Mouse (Mus musculus) central nervous system, embryonic 11.5 days (tissue): ENCODE results near the gene Pitpnm2. TPM values are rescaled to one million over a fixed set of nuclear protein-coding genes. Genes with fewer than 3 reads are reported as not detected.

Experiments used
- polyA plus RNA-seq: library from polyadenylated mRNA; depleted of rRNA; stranded (reverse); fragments of >200 nt; gene quantifications from 2 replicates; pipeline ENCODE4 v1.2.3, GENCODE M21; 2012; rRNA removed

Gene Pitpnm2
- 14.2 and 24.1 TPM in 2 replicates for polyA plus RNA-seq

DNA sequence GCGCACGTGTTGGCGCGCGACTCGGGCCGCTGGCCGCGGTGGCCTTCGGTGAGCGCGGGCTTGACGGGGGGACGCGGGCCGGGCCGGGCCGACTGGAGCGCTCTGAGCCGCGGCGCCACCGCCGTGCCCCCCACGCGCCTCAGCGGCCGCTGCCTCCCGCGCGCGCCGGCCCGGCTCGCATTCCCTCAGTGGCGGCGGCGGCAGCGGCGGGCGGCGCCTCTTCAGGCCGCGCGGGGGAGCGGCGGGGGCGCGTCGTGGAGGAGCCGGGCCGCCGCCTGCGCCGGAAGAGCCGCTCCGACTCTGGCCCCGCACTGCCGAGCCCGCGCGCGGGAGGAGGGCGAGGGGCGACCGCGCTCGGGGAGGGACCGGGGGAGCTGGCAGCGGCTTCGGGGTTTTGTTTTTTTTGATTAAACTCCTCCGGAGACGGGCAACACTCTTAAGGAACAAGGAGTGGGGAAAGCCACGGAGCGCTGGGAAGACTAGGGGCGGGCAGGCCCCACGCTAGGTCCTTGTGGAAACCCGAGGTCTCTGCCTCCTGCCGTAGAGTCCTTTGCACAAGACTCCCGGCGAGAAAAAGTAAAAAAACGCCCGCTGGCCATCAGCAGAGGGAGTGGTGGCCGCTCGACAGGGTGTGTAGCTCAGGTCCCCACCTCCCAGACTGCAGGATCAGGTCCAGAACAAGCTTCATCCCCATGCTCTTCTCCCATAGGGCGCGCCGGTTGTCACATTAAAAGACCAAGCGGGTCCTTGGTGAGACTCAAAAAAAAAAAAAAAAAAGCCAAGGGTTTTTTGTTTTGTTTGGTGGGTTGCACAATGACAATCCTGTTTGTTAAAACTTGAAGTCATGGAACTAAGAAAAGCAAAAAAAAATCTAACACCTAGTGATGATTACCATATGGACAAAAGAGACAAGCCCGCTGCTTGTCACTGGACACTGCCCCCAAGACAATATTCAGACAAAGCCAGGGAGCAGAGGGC lies at the start of gene Pitpnm2:
Pitpnm2 (minus strand) TSS at position 147 of the 978 bp plus-strand sequence.

DNA sequence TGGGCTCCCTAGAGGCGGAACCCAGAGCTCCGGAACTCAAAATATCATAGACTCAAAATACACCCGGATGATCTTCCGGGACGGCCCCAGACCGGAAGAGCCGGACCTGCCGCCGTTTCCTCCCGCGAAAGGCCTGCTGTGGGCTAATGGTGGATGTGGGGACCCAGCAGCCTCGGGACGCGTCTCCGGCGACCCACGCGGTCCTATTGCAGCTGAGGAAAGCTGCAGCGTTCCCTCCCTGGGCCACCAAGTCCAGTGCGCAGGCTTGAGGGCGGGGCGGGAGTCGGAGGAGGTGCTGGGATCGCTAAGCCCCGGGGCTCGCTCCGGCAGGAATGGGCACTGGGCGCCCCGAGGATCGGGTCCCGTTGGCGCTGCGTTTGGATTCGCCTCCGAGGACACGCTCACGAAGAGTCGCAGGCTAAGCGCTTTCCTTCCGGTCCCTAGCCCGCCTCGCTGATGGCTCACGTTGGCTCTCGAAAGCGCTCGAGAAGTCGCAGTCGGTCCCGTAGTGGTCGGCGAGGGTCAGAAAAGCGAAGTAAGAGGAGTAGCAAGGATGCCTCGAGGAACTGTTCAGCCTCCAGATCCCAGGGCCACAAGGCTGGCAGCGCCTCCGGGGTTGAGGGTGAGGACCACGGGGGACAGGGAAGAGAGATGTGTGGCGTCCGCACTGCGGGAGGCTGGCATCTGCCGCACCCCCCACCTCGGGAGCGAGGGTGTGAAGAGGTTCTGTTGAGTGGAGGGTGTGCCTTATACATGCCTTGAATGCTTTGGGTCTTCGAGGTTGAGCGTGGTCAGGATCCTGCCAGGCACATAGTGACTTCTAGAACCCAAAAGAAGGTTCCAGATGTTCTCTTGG lies 133.3 kb downstream of the Pitpnm2 start, which contains the start of gene Arl6ip4:
Arl6ip4 (plus strand) TSS at position 100 of the 856 bp plus-strand sequence.

DNA sequence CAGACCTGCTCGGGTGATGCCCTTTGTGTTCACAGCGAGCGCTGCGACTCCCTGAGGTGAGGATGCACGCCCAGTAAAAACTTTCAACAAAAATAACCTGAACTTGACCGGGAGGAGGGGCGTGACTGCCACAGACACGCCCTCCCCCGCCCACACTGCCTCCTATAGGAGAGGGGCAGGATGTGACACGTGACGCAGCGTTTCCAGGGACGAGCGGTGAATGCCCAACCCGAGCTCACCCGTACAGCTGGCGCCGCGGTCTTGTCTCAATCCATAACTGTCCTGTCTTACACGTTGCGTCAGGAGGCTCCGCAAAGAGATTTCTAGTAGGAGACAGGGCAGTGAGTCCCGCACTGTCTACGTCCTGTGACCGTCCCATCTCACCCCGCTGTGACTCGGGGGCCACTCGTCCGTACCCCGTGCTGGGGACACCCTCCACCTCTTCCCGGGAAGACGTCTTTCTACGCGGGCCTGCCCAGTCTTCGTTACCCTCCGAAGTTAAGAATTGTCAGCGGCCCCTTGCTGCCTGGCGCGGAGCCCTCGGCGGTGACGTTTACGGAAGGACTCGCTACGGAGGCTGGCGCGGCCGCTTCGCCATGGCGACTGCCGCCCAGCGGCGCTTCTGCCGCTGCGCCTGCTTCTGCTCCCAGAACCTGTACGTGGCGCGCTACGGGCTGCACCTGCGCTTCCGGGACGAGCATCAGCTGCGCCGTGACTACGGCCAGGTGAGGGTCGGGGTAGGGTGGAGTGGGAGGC lies 137.6 kb downstream of the Pitpnm2 start, which contains the start of gene Ogfod2:
Ogfod2 (plus strand) TSS at position 556 of the 756 bp plus-strand sequence.

GRCm38 (mm10) chr5:124095596-124096232 lies 153.8 kb downstream of the Pitpnm2 start, which contains the start of gene Abcb9:
TSS of gene Abcb9 (minus strand) at chr5:124095798.

Other genes starting within 250 kb of the Pitpnm2 start
- gene Vps37b, start 217.5 kb downstream of the Pitpnm2 start, polyA plus RNA-seq, result 44.8 and 50.9 TPM in 2 replicates
- gene Abcb9, start 154.0 kb downstream of the Pitpnm2 start, polyA plus RNA-seq, result 0.96 and 1.1 TPM in 2 replicates
- gene Ogfod2, start 137.5 kb downstream of the Pitpnm2 start, polyA plus RNA-seq, result 20.5 and 20.8 TPM in 2 replicates
- gene Arl6ip4, start 133.7 kb downstream of the Pitpnm2 start, polyA plus RNA-seq, result 107 and 163 TPM in 2 replicates
- gene Mphosph9, start 78.2 kb upstream of the Pitpnm2 start, polyA plus RNA-seq, result 20.7 and 22.5 TPM in 2 replicates
- 14.9 and 15.1 TPM in 2 replicates for gene 2810006K23Rik, start 78.3 kb upstream of the Pitpnm2 start, polyA plus RNA-seq
- gene Cdk2ap1, start 113.3 kb upstream of the Pitpnm2 start, polyA plus RNA-seq, result 528 and 751 TPM in 2 replicates
- 54.9 and 61.7 TPM in 2 replicates for gene Sbno1, start 176.2 kb upstream of the Pitpnm2 start, polyA plus RNA-seq
- gene Kmt5a, start 190.2 kb upstream of the Pitpnm2 start, polyA plus RNA-seq, result 107 and 142 TPM in 2 replicates
- gene Rilpl2, start 228.6 kb upstream of the Pitpnm2 start, polyA plus RNA-seq, result 20.8 and 22.7 TPM in 2 replicates
- gene Snrnp35, start 233.4 kb upstream of the Pitpnm2 start, polyA plus RNA-seq, result 19.5 and 35.7 TPM in 2 replicates